8 mouse cellular contexts compared by ENCODE assay signal in the genomic region with DNA sequence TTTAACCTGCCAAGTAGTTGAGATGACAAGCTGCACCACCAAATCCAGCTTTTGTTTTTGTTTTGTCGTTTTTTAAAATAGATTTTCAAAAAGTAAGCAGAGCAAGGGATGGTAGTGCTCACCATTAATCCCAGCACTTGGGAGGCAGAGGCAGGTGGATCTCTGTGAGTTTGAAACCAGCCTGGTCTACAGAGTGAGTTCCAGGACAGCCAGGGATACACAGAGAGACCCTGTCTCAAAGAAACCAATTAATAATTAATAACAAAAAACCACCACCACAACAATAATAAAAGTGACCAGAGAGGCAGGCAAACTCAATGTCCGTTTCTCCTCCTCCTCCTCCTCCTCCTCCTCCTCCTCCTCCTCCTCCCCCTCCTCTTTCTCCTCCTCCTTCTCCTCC. TPM values are rescaled to one million over a fixed set of nuclear protein-coding genes. Genes with fewer than 3 reads are reported as not detected.
DNase-seq lines count a peak whose midpoint lies in the region; ATAC-seq lines count a peak whose summit lies in the region.
"Not testable (repeated sequence)": the region's sequence is repeated elsewhere in the genome, so short reads cannot be mapped to it uniquely, and the experiment has no call there.
"Had no signal": no experiment of that assay in that cellular context is flagged by ENCODE, and none has a peak within 500 bp of the region (broad histone marks: within the 10 kb centered on the region; RNA-seq: fewer than 3 reads in every experiment).

A gene (minus strand): TSS at position 101 of the 400 bp plus-strand sequence.

- intact Hi-C loops in left cerebral cortex, postnatal 36 days (cut with DNase I), result loop anchor here (5.0 kb wide), 1 partner anchor 132 kb away; no protein-coding TSS in a partner anchor

- H3K27me3 ChIP-seq in embryonic facial prominence, embryonic 11.5 days (ENCODE audit: control insufficient read depth, insufficient read depth, low read length); hindbrain, embryonic 13.5 days; liver, embryonic 16.5 days (ENCODE audit: control insufficient read depth, insufficient read depth, low read depth, low read length); midbrain, embryonic 16.5 days (ENCODE audit: control insufficient read depth, insufficient read depth, low read depth, low read length): not testable (repeated sequence)

- not testable (repeated sequence) for DNase-seq in embryonic facial prominence, embryonic 11.5 days (ENCODE audit: low spot score); frontal cortex, adult 2 months (ENCODE audit: extremely low spot score in 1 of 2, low spot score in 1 of 2); layer of hippocampus, adult 18-20 months (ENCODE audit: low spot score in 2 of 2); left cerebral cortex, postnatal 36 days (ENCODE audit: low spot score in 2 of 2)

- WGBS in embryonic facial prominence, embryonic 11.5 days, result 41% methylated on average over 2 of the region's 2 CpGs
- WGBS in hindbrain, embryonic 13.5 days, result 52% methylated on average over 2 of the region's 2 CpGs
- 38% methylated on average over 2 of the region's 2 CpGs for WGBS in liver, embryonic 16.5 days (ENCODE audit: insufficient replicate concordance)
- WGBS in midbrain, embryonic 16.5 days, result 50% methylated on average over 2 of the region's 2 CpGs

- not testable (repeated sequence) for H3K27ac ChIP-seq in embryonic facial prominence, embryonic 11.5 days (replicated peaks; ENCODE audit: low read depth, low read length); liver, embryonic 16.5 days (ENCODE audit: low read length)
- H3K27ac ChIP-seq in hindbrain, embryonic 13.5 days, result peak within 1 kb of the TSS; percentile 73
- H3K27ac ChIP-seq in midbrain, embryonic 16.5 days (ENCODE audit: low read length), result peak within 1 kb of the TSS; percentile 65

- H3K9ac ChIP-seq in embryonic facial prominence, embryonic 11.5 days (replicated peaks; ENCODE audit: low read length), result peak within 1 kb of the TSS; percentile 25; the same call in 1 of the 2 replicates
- H3K9ac ChIP-seq in hindbrain, embryonic 13.5 days, result peak within 1 kb of the TSS; percentile 72
- H3K9ac ChIP-seq in liver, embryonic 16.5 days (ENCODE audit: low read depth, low read length), result not testable (repeated sequence)
- peak within 1 kb of the TSS; percentile 75 for H3K9ac ChIP-seq in midbrain, embryonic 16.5 days (ENCODE audit: low read depth, low read length)

- peak within 1 kb of the TSS; percentile 71 for H3K4me2 ChIP-seq in embryonic facial prominence, embryonic 11.5 days (ENCODE audit: low read depth, low read length)
- H3K4me2 ChIP-seq in hindbrain, embryonic 13.5 days, result peak within 1 kb of the TSS; percentile 63
- H3K4me2 ChIP-seq in liver, embryonic 16.5 days (ENCODE audit: low read depth, low read length), result peak within 1 kb of the TSS; percentile 49
- H3K4me2 ChIP-seq in midbrain, embryonic 16.5 days (ENCODE audit: low read length), result peak within 1 kb of the TSS; percentile 65

- H3K36me3 ChIP-seq in embryonic facial prominence, embryonic 11.5 days (replicated peaks; ENCODE audit: control insufficient read depth, insufficient read depth, low read depth, low read length); hindbrain, embryonic 13.5 days; liver, embryonic 16.5 days (ENCODE audit: control insufficient read depth, insufficient read depth); midbrain, embryonic 16.5 days (ENCODE audit: control insufficient read depth, insufficient read depth, low read length): not testable (repeated sequence)

- H3K9me3 ChIP-seq in embryonic facial prominence, embryonic 11.5 days (replicated peaks; ENCODE audit: control insufficient read depth, low read length); hindbrain, embryonic 13.5 days; liver, embryonic 16.5 days (replicated peaks; ENCODE audit: control insufficient read depth, low read length); midbrain, embryonic 16.5 days (replicated peaks; ENCODE audit: control insufficient read depth, low read length, poor library complexity, severe bottlenecking): not testable (repeated sequence)

- peak within 1 kb of the TSS; percentile 32 for H3K4me3 ChIP-seq in embryonic facial prominence, embryonic 11.5 days (ENCODE audit: low read depth, low read length)
- H3K4me3 ChIP-seq in hindbrain, embryonic 13.5 days, result peak within 1 kb of the TSS; percentile 51
- peak within 1 kb of the TSS; percentile 21; the same call in 1 of the 2 replicates for H3K4me3 ChIP-seq in liver, embryonic 16.5 days (ENCODE audit: low read depth, low read length)
- H3K4me3 ChIP-seq in midbrain, embryonic 16.5 days (ENCODE audit: low read depth, low read length), result peak within 1 kb of the TSS; percentile 56

- not testable (repeated sequence) for ATAC-seq in embryonic facial prominence, embryonic 11.5 days (replicated peaks; ENCODE audit: insufficient number of reproducible peaks, low FRiP score, low TSS enrichment, low read depth); hindbrain, embryonic 13.5 days (ENCODE audit: low FRiP score); liver, embryonic 16.5 days (ENCODE audit: low read depth)
- peak; percentile 18; the same call in 1 of the 2 replicates for ATAC-seq in midbrain, embryonic 16.5 days

- not testable (repeated sequence) for H3K4me1 ChIP-seq in embryonic facial prominence, embryonic 11.5 days (ENCODE audit: control insufficient read depth, insufficient read depth, low read length); liver, embryonic 16.5 days (ENCODE audit: control insufficient read depth, low read depth, low read length); midbrain, embryonic 16.5 days (ENCODE audit: control insufficient read depth, insufficient read depth, low read length)
- peaks cover 19% of the 10 kb centered on the region for H3K4me1 ChIP-seq in hindbrain, embryonic 13.5 days (replicated peaks)

RNA-seq across cellular contexts. Expression of the gene that starts here (rescaled TPM):
- 7.2 and 8.0 TPM in 2 replicates for polyA plus RNA-seq in embryonic facial prominence, embryonic 11.5 days (2014; fragmentation: Nextera tagmentation; extraction: Ambion mirVana)
- 420 and 502 TPM in 2 replicates for polyA plus RNA-seq in frontal cortex, adult 2 months (2012; rRNA removed)
- polyA plus RNA-seq in hindbrain, embryonic 13.5 days (2015; fragmentation: Nextera tagmentation; extraction: Ambion mirVana), result 55.1 and 55.2 TPM in 2 replicates
- total RNA-seq in layer of hippocampus, adult 18-20 months (2021), result 100 to 1,000 TPM; 316 to 360 TPM
- 100 to 1,000 TPM; 442 to 571 TPM for total RNA-seq in left cerebral cortex, postnatal 36 days (2021)
- 0.05 TPM in 1 of 2 replicates, not detected in the other for polyA plus RNA-seq in liver, embryonic 16.5 days (2015; fragmentation: Nextera tagmentation; extraction: Ambion mirVana)
- polyA plus RNA-seq in midbrain, embryonic 16.5 days (2015; fragmentation: Nextera tagmentation; extraction: Ambion mirVana), result 93.9 and 96.6 TPM in 2 replicates
- total RNA-seq: hematopoietic stem cell, adult 5-6 weeks had no signal
